Mouse (Mus musculus) G1E-ER4 (cell line): ENCODE results near the gene Apon. TPM values are rescaled to one million over a fixed set of nuclear protein-coding genes. Genes with fewer than 3 reads are reported as not detected.
A peak's percentile ranks its signal among the peaks of the same experiment; 100 is the strongest.

Experiments used
- GATA1 ChIP-seq: IDR thresholded peaks from one replicate; pipeline ENCODE4 v1.8.0; 2012; ENCODE audit warnings: low read length, inconsistent platforms
- polyA plus RNA-seq: library from polyadenylated mRNA; stranded (reverse); fragments of >175 nt; gene quantifications from 2 replicates; pipeline ENCODE4 v1.2.3, GENCODE M21; 2012

Gene Apon
- 0.04 TPM in 1 of 2 replicates, not detected in the other for polyA plus RNA-seq

- TF ChIP-seq GATA1 = no peak
Observed at GRCm38 (mm10) chr10:128253677-128254255, at the start of gene Apon. Apon (plus strand) TSS chr10:128254096.

- TF ChIP-seq GATA1 = no peak
Observed at GRCm38 (mm10) chr10:128204941-128205340, 49.0 kb upstream of the Apon start.

GRCm38 (mm10) chr10:128208326-128208725 lies 45.6 kb upstream of the Apon start:
- TF ChIP-seq GATA1 = no peak

- no peak for TF ChIP-seq GATA1
Observed at GRCm38 (mm10) chr10:128209311-128210009, 44.4 kb upstream of the Apon start.

GRCm38 (mm10) chr10:128210131-128210530 lies 43.8 kb upstream of the Apon start:
- no peak for TF ChIP-seq GATA1

GRCm38 (mm10) chr10:128210954-128211353 lies 42.9 kb upstream of the Apon start:
- TF ChIP-seq GATA1 = no peak

GRCm38 (mm10) chr10:128211390-128212108 lies 42.3 kb upstream of the Apon start, which contains the start of gene Spryd4:
Spryd4 (minus strand) TSS chr10:128211807.
- TF ChIP-seq GATA1 = no peak

GRCm38 (mm10) chr10:128212148-128212547 lies 41.7 kb upstream of the Apon start:
- no peak for TF ChIP-seq GATA1

- TF ChIP-seq GATA1 = no peak
Observed at GRCm38 (mm10) chr10:128212871-128213323, 41.0 kb upstream of the Apon start.

- TF ChIP-seq GATA1 = no peak
Observed at GRCm38 (mm10) chr10:128214981-128215380, 38.9 kb upstream of the Apon start.

- peak; percentile 12 for TF ChIP-seq GATA1
Observed at GRCm38 (mm10) chr10:128218387-128219117, 35.3 kb upstream of the Apon start.

- no peak for TF ChIP-seq GATA1
Observed at GRCm38 (mm10) chr10:128221533-128222286, 32.2 kb upstream of the Apon start.

- no peak for TF ChIP-seq GATA1
Observed at GRCm38 (mm10) chr10:128225064-128225463, 28.8 kb upstream of the Apon start.

- TF ChIP-seq GATA1 = no peak
Observed at GRCm38 (mm10) chr10:128225538-128225937, 28.4 kb upstream of the Apon start, which contains the start of gene Mip. Mip (plus strand) TSS chr10:128225838.

- no peak for TF ChIP-seq GATA1
Observed at GRCm38 (mm10) chr10:128227592-128227991, 26.3 kb upstream of the Apon start.
